Mouse (Mus musculus) heart, embryonic 14.5 days (tissue): ENCODE results near the gene AI481877. TPM values are rescaled to one million over a fixed set of nuclear protein-coding genes. Genes with fewer than 3 reads are reported as not detected.
A peak's percentile ranks its signal among the peaks of the same experiment; 100 is the strongest.

ENCODE experiments used
- ATAC-seq: fragments of 200-750 bp; cut with Nextera tagmentation; 2 replicates; pipeline ENCODE4 v1.8.0; 2017; ENCODE audit warnings: low read depth, moderate TSS enrichment; ENCODE audit not compliant: insufficient number of reproducible peaks, insufficient read depth, low FRiP score
- H3K27ac ChIP-seq, 2 experiments: fragments of 200-500 bp in 1 of 2; fragments of 300-500 bp in 1 of 2; sonication (generic) in 1 of 2; replicated peaks in 1 of 2; 2 replicates each; pipeline ENCODE4 v1.5.1; 2012 to 2014; ENCODE audit warnings: low read depth in 2 of 2, low read length in 2 of 2, control low read depth in 1 of 2, mild to moderate bottlenecking in 1 of 2, mixed read lengths in 1 of 2; ENCODE audit not compliant: control insufficient read depth in 1 of 2, insufficient read depth in 1 of 2
- H3K27me3 ChIP-seq: fragments of 300-500 bp; sonication (generic); 2 replicates; pipeline ENCODE4 v1.6.1; 2014; ENCODE audit warnings: mild to moderate bottlenecking, low read length, control low read depth; ENCODE audit not compliant: control insufficient read depth, insufficient read depth
- H3K36me3 ChIP-seq: fragments of 300-500 bp; sonication (generic); 2 replicates; pipeline ENCODE4 v1.6.1; 2014; ENCODE audit warnings: mild to moderate bottlenecking, control low read depth, low read length, mixed read lengths; ENCODE audit not compliant: control insufficient read depth, insufficient read depth
- H3K4me1 ChIP-seq, 2 experiments: fragments of 200-500 bp in 1 of 2; fragments of 300-500 bp in 1 of 2; sonication (generic) in 1 of 2; 2 replicates each; pipeline ENCODE4 v1.6.1; 2012 to 2014; ENCODE audit warnings: low read length in 2 of 2, control low read depth in 1 of 2, mixed read lengths in 1 of 2; ENCODE audit not compliant: control insufficient read depth in 2 of 2, insufficient read depth in 2 of 2
- H3K4me2 ChIP-seq: fragments of 300-500 bp; sonication (generic); 2 replicates; pipeline ENCODE4 v1.6.1; 2014; ENCODE audit warnings: mild to moderate bottlenecking, low read length
- H3K4me3 ChIP-seq, 2 experiments: fragments of 200-500 bp in 1 of 2; fragments of 300-500 bp in 1 of 2; sonication (generic) in 1 of 2; 2 replicates each; pipeline ENCODE4 v1.5.1; 2012 to 2014; ENCODE audit warnings: low read length in 2 of 2, mild to moderate bottlenecking in 2 of 2, control low read depth in 1 of 2, low read depth in 1 of 2, moderate library complexity in 1 of 2; ENCODE audit not compliant: control insufficient read depth in 1 of 2, insufficient read depth in 1 of 2
- H3K9ac ChIP-seq: fragments of 300-500 bp; sonication (generic); 2 replicates; pipeline ENCODE4 v1.6.1; 2014; ENCODE audit warnings: mild to moderate bottlenecking, low read length
- H3K9me3 ChIP-seq: fragments of 300-500 bp; sonication (generic); 2 replicates; pipeline ENCODE4 v1.6.1; 2016; ENCODE audit warnings: low read length, control low read depth; ENCODE audit not compliant: control insufficient read depth
- WGBS: fragments of 180-500 bp; shearing (Covaris S2); extraction: QIAGEN DNeasy Blood & Tissue Kit; methylation state at CpG from one replicate; pipeline ENCODE4 v1.1.7; 2014; 5-methylcytosine and 5-hydroxymethylcytosine counted together
- polyA plus RNA-seq: library from polyadenylated mRNA; unstranded; fragments of >200 nt; fragmentation: Nextera tagmentation; extraction: Ambion mirVana; gene quantifications from 2 replicates; pipeline ENCODE4 v1.2.1, GENCODE M21; 2014

Gene AI481877
- polyA plus RNA-seq, 1 experiment from 2014 or later = not detected

GRCm38 (mm10) chr4:59003806-59004200 is 135.0 kb downstream of the AI481877 start:
- H3K27me3 ChIP-seq = no peaks in the 10 kb centered on the region
- WGBS = 22% methylated on average over 7 of the region's 7 CpGs
- no peak for ATAC-seq
- H3K4me2 ChIP-seq = peak overlapping the region; percentile 92
- H3K27ac ChIP-seq = peak overlapping the region in 1 of 2 experiments; percentile 87; a peak in 1 of 4 replicates
- peak overlapping the region; percentile 74 to 82 for H3K4me3 ChIP-seq
- no peaks in the 10 kb centered on the region for H3K9me3 ChIP-seq
- H3K4me1 ChIP-seq = peaks cover 8 to 22% of the 10 kb centered on the region in 2 experiments
- peak overlapping the region; percentile 88 for H3K9ac ChIP-seq
- no peaks in the 10 kb centered on the region for H3K36me3 ChIP-seq

- peak; percentile 95 for ATAC-seq
- peak within 1 kb of the TSS; percentile 92 for H3K4me2 ChIP-seq
- H3K36me3 ChIP-seq = no peaks in the 10 kb centered on the region
- H3K9ac ChIP-seq = peak within 1 kb of the TSS; percentile 88
- peak within 1 kb of the TSS; percentile 74 to 82 for H3K4me3 ChIP-seq
- H3K9me3 ChIP-seq = no peaks in the 10 kb centered on the region
- peaks cover 8 to 22% of the 10 kb centered on the region in 2 experiments for H3K4me1 ChIP-seq
- WGBS = under 1% methylated on average over 80 of the region's 89 CpGs
- peak within 1 kb of the TSS; percentile 64 to 87; a peak in 3 of 4 replicates for H3K27ac ChIP-seq
- H3K27me3 ChIP-seq = no peaks in the 10 kb centered on the region
Observed at GRCm38 (mm10) chr4:59002948-59003805, 135.6 kb downstream of the AI481877 start, which contains the start of gene Gm20503. TSS of gene Gm20503 (plus strand) at chr4:59003210.

GRCm38 (mm10) chr4:59000614-59001013 is 138.2 kb downstream of the AI481877 start:
- Histone ChIP-seq H3K4me1 (peaks cover 5 to 25% of the 10 kb centered on the region in 2 experiments; a peak in 3 of 4 replicates), H3K27me3 (no peaks in the 10 kb centered on the region), H3K9ac (no peak overlapping the region), H3K4me2 (no peak overlapping the region), H3K27ac (no peak overlapping the region), H3K9me3 (no peaks in the 10 kb centered on the region), H3K36me3 (no peaks in the 10 kb centered on the region), H3K4me3 (no peak overlapping the region)
- no peak for ATAC-seq
- WGBS = 0% methylated on average over 2 of the region's 2 CpGs

GRCm38 (mm10) chr4:58999686-59000085 is 139.1 kb downstream of the AI481877 start:
- Histone ChIP-seq H3K27ac (no peak overlapping the region), H3K27me3 (no peaks in the 10 kb centered on the region), H3K4me2 (no peak overlapping the region), H3K4me3 (no peak overlapping the region), H3K9me3 (no peaks in the 10 kb centered on the region), H3K36me3 (no peaks in the 10 kb centered on the region), H3K4me1 (peaks cover 4 to 15% of the 10 kb centered on the region in 2 experiments; a peak in 3 of 4 replicates), H3K9ac (no peak overlapping the region)
- ATAC-seq = no peak
- WGBS = 15% methylated on average over 2 of the region's 2 CpGs

- Histone ChIP-seq H3K4me1 (peaks cover 2 to 5% of the 10 kb centered on the region in 2 experiments; a peak in 3 of 4 replicates), H3K9me3 (no peaks in the 10 kb centered on the region), H3K4me2 (no peak overlapping the region), H3K27me3 (no peaks in the 10 kb centered on the region), H3K36me3 (no peaks in the 10 kb centered on the region), H3K9ac (no peak overlapping the region), H3K27ac (no peak overlapping the region), H3K4me3 (no peak overlapping the region)
- WGBS = 70% methylated on average over 1 of the region's 1 CpGs
- no peak for ATAC-seq
Observed at GRCm38 (mm10) chr4:58998688-58999087, 140.1 kb downstream of the AI481877 start.

- H3K9ac ChIP-seq = no peak overlapping the region
- 38% methylated on average over 5 of the region's 5 CpGs for WGBS
- H3K9me3 ChIP-seq = no peaks in the 10 kb centered on the region
- peaks cover 2 to 5% of the 10 kb centered on the region in 2 experiments for H3K4me1 ChIP-seq
- no peak overlapping the region for H3K4me3 ChIP-seq
- no peak for ATAC-seq
- H3K27ac ChIP-seq = no peak overlapping the region
- H3K4me2 ChIP-seq = no peak overlapping the region
- H3K36me3 ChIP-seq = no peaks in the 10 kb centered on the region
- H3K27me3 ChIP-seq = no peaks in the 10 kb centered on the region
Observed at GRCm38 (mm10) chr4:58997081-58997480, 141.7 kb downstream of the AI481877 start.

- 56% methylated on average over 8 of the region's 8 CpGs for WGBS
- H3K9me3 ChIP-seq = no peaks in the 10 kb centered on the region
- no peak for ATAC-seq
Observed at GRCm38 (mm10) chr4:58995251-58995693, 143.5 kb downstream of the AI481877 start.

More at GRCm38 (mm10) chr4:58995251-58995693, 143.5 kb downstream of the AI481877 start:
- no peak overlapping the region for H3K9ac ChIP-seq
- H3K4me1 ChIP-seq = peaks cover 3 to 5% of the 10 kb centered on the region in 2 experiments
- no peaks in the 10 kb centered on the region for H3K36me3 ChIP-seq
- no peak overlapping the region for H3K4me3 ChIP-seq
- no peak overlapping the region for H3K27ac ChIP-seq
- H3K27me3 ChIP-seq = no peaks in the 10 kb centered on the region
- no peak overlapping the region for H3K4me2 ChIP-seq
